Mouse (Mus musculus) midbrain, embryonic 13.5 days (tissue): ENCODE data around the gene Litaf. TPM values are rescaled to one million over a fixed set of nuclear protein-coding genes. Genes with fewer than 3 reads are reported as not detected.

ENCODE experiments used
- ATAC-seq: fragments of 200-750 bp; cut with Nextera tagmentation; 2 replicates; pipeline ENCODE4 v1.8.0; 2017; ENCODE audit warnings: mild to moderate bottlenecking, moderate TSS enrichment, moderate library complexity
- H3K27ac ChIP-seq: fragments of 300-500 bp; sonication (generic); 2 replicates; pipeline ENCODE4 v1.5.1; 2015; ENCODE audit warnings: inconsistent platforms, mild to moderate bottlenecking, moderate library complexity
- H3K27me3 ChIP-seq: fragments of 300-500 bp; sonication (generic); 2 replicates; pipeline ENCODE4 v1.6.1; 2015; ENCODE audit warnings: mild to moderate bottlenecking, inconsistent platforms
- H3K36me3 ChIP-seq: fragments of 300-500 bp; sonication (generic); 2 replicates; pipeline ENCODE4 v1.6.1; 2015; ENCODE audit warnings: mild to moderate bottlenecking, inconsistent platforms
- H3K4me1 ChIP-seq: fragments of 300-500 bp; sonication (generic); replicated peaks from 2 replicates; pipeline ENCODE4 v1.6.1; 2015; ENCODE audit warnings: inconsistent platforms
- H3K4me2 ChIP-seq: fragments of 300-500 bp; sonication (generic); replicated peaks from 2 replicates; pipeline ENCODE4 v1.6.1; 2015; ENCODE audit warnings: moderate library complexity, mild to moderate bottlenecking, inconsistent platforms
- H3K4me3 ChIP-seq: fragments of 300-500 bp; sonication (generic); replicated peaks from 2 replicates; pipeline ENCODE4 v1.5.1; 2015; ENCODE audit warnings: mild to moderate bottlenecking, inconsistent platforms
- H3K9ac ChIP-seq: fragments of 300-500 bp; sonication (generic); replicated peaks from 2 replicates; pipeline ENCODE4 v1.6.1; 2015; ENCODE audit warnings: mild to moderate bottlenecking, inconsistent platforms
- H3K9me3 ChIP-seq: fragments of 300-500 bp; sonication (generic); 2 replicates; pipeline ENCODE4 v1.6.1; 2016; ENCODE audit warnings: mild to moderate bottlenecking, inconsistent platforms
- WGBS: fragments of 180-500 bp; shearing (Covaris S2); methylation state at CpG from one replicate; pipeline ENCODE4 v1.1.7; 2015; 5-methylcytosine and 5-hydroxymethylcytosine counted together
- polyA plus RNA-seq: library from polyadenylated mRNA; unstranded; fragments of >200 nt; fragmentation: Nextera tagmentation; extraction: Ambion mirVana; gene quantifications from 2 replicates; pipeline ENCODE4 v1.2.1, GENCODE M21; 2015

The Litaf gene
- polyA plus RNA-seq, 1 experiment from 2014 or later, result 33.5 TPM

GRCm38 (mm10) chr16:10996576-10996975 is 69.4 kb downstream of the Litaf start:
- H3K4me2 ChIP-seq, result no peak overlapping the region
- H3K27me3 ChIP-seq, result no peaks in the 10 kb centered on the region
- ATAC-seq, result no peak
- H3K4me1 ChIP-seq, result peaks cover 7% of the 10 kb centered on the region
- no peak overlapping the region for H3K4me3 ChIP-seq
- no peaks in the 10 kb centered on the region for H3K9me3 ChIP-seq
- no peak overlapping the region for H3K9ac ChIP-seq
- WGBS, result 80% methylated on average over 4 of the region's 4 CpGs
- no peaks in the 10 kb centered on the region for H3K36me3 ChIP-seq
- no peak overlapping the region for H3K27ac ChIP-seq

GRCm38 (mm10) chr16:10993032-10993744 is 72.8 kb downstream of the Litaf start:
- peak overlapping the region; percentile 67 for H3K9ac ChIP-seq
- H3K36me3 ChIP-seq, result 0 out of 2 replicates have a peak, but pooled peaks cover 5% of the 10 kb centered on the region
- H3K9me3 ChIP-seq, result peaks cover 9% of the 10 kb centered on the region
- H3K27ac ChIP-seq, result peak overlapping the region; percentile 31; the same call in 1 of the 2 replicates
- peak overlapping the region; percentile 75 for H3K4me2 ChIP-seq
- ATAC-seq, result peak; percentile 91
- H3K27me3 ChIP-seq, result no peaks in the 10 kb centered on the region
- H3K4me3 ChIP-seq, result peak overlapping the region; percentile 56
- H3K4me1 ChIP-seq, result peaks cover 7% of the 10 kb centered on the region
- WGBS, result 8% methylated on average over 35 of the region's 35 CpGs

- H3K4me2 ChIP-seq, result peak overlapping the region; percentile 75
- ATAC-seq, result peak; percentile 53
- H3K9ac ChIP-seq, result peak overlapping the region; percentile 67
- peaks cover 9% of the 10 kb centered on the region for H3K9me3 ChIP-seq
- H3K4me3 ChIP-seq, result peak overlapping the region; percentile 56
- 0 out of 2 replicates have a peak, but pooled peaks cover 5% of the 10 kb centered on the region for H3K36me3 ChIP-seq
- H3K27me3 ChIP-seq, result no peaks in the 10 kb centered on the region
- peaks cover 7% of the 10 kb centered on the region for H3K4me1 ChIP-seq
- under 1% methylated on average over 52 of the region's 52 CpGs for WGBS
- peak overlapping the region; percentile 31 for H3K27ac ChIP-seq
Measured at GRCm38 (mm10) chr16:10992090-10993031, 73.6 kb downstream of the Litaf start.

DNA sequence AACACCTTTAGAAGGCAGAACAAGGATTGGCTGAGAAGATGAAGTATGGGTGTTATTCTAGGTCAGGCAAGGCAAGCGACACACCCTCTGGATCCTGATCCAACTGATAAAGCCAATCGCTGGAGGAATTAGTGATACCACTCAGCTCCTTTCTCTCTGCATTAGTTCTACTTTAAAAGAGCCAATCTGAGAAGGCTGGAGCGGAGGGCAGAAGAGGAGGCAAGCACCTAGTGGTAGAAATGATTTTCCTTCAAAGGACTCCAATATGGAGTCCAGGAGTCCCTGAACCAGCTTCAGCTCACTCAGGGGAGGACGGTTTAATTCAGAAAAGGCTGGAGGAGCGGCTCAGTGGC is 74.2 kb downstream of the Litaf start:
- Histone ChIP-seq H3K27ac (no peak overlapping the region), H3K27me3 (no peaks in the 10 kb centered on the region), H3K4me1 (peaks cover 7% of the 10 kb centered on the region), H3K9me3 (peaks cover 9% of the 10 kb centered on the region), H3K9ac (no peak overlapping the region), H3K4me3 (peak overlapping the region; percentile 56), H3K36me3 (0 out of 2 replicates have a peak, but pooled peaks cover 5% of the 10 kb centered on the region), H3K4me2 (peak overlapping the region; percentile 75)
- 56% methylated on average over 5 of the region's 5 CpGs for WGBS
- ATAC-seq, result no peak

GRCm38 (mm10) chr16:10990763-10991162 is 75.2 kb downstream of the Litaf start:
- no peak for ATAC-seq
- no peak overlapping the region for H3K4me2 ChIP-seq
- H3K9ac ChIP-seq, result no peak overlapping the region
- H3K27me3 ChIP-seq, result no peaks in the 10 kb centered on the region
- H3K27ac ChIP-seq, result no peak overlapping the region
- H3K4me3 ChIP-seq, result no peak overlapping the region
- H3K36me3 ChIP-seq, result 0 out of 2 replicates have a peak, but pooled peaks cover 5% of the 10 kb centered on the region
- 94% methylated on average over 4 of the region's 4 CpGs for WGBS
- peaks cover 7% of the 10 kb centered on the region for H3K4me1 ChIP-seq
- H3K9me3 ChIP-seq, result peaks cover 9% of the 10 kb centered on the region

DNA sequence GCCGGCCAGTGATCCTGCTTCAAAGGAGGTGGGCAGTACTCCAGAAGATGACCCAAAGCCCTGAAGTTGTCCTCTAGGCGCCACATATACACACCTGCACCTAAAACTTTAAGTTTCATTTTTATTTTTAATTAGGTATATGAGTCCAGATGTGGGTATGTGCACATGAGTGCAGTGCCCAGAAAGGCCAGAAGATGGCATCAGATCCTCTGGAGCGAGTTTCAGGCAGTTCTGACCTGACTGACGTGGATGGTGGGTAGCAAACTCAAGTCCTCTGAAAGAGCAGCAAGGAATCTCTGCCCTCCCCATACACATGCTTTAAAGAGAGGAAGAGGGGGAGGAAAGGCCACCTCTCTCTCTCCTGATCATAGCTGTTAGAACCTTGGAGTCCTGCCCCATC is 76.1 kb downstream of the Litaf start:
- Histone ChIP-seq H3K4me1 (peaks cover 7% of the 10 kb centered on the region), H3K9ac (no peak overlapping the region), H3K4me2 (no peak overlapping the region), H3K36me3 (0 out of 2 replicates have a peak, but pooled peaks cover 5% of the 10 kb centered on the region), H3K27me3 (no peaks in the 10 kb centered on the region), H3K9me3 (peaks cover 9% of the 10 kb centered on the region), H3K27ac (no peak overlapping the region), H3K4me3 (no peak overlapping the region)
- 96% methylated on average over 4 of the region's 4 CpGs for WGBS
- ATAC-seq, result no peak

- no peak for ATAC-seq
- Histone ChIP-seq H3K4me1 (peaks cover 7% of the 10 kb centered on the region), H3K4me2 (no peak overlapping the region), H3K27ac (no peak overlapping the region), H3K9me3 (peaks cover 9% of the 10 kb centered on the region), H3K4me3 (no peak overlapping the region), H3K27me3 (no peaks in the 10 kb centered on the region), H3K36me3 (0 out of 2 replicates have a peak, but pooled peaks cover 5% of the 10 kb centered on the region), H3K9ac (no peak overlapping the region)
- WGBS, result 93% methylated on average over 6 of the region's 6 CpGs
Measured at GRCm38 (mm10) chr16:10989361-10989760, 76.6 kb downstream of the Litaf start.

DNA sequence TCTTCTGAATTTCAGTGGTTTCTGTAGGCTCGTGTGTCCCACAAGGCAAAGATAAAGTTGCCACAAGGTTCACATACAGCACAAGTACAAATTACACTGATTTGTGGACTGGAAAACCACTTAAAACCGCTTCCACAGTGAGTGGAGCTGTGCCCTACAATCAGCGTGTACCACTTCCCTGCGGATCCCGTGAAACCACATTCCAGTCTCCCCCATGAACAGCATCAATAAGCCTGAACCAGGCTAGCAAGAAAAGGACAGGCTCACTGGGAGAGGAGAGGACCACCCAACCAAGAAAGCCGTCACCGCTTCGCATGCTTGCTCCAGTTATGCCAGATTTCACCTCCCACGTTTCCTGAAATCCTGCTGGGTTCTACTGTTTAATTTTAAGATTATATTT is 77.7 kb downstream of the Litaf start:
- Histone ChIP-seq H3K4me2 (no peak overlapping the region), H3K27ac (no peak overlapping the region), H3K4me1 (0 out of 2 replicates have a peak, but pooled peaks cover under 1% of the 10 kb centered on the region), H3K36me3 (0 out of 2 replicates have a peak, but pooled peaks cover 5% of the 10 kb centered on the region), H3K4me3 (no peak overlapping the region), H3K9ac (no peak overlapping the region), H3K9me3 (peaks cover 9% of the 10 kb centered on the region), H3K27me3 (no peaks in the 10 kb centered on the region)
- 86% methylated on average over 9 of the region's 9 CpGs for WGBS
- no peak for ATAC-seq

GRCm38 (mm10) chr16:10984534-10984933 is 81.4 kb downstream of the Litaf start:
- Histone ChIP-seq H3K4me3 (no peak overlapping the region), H3K36me3 (no peaks in the 10 kb centered on the region), H3K4me2 (no peak overlapping the region), H3K27ac (no peak overlapping the region), H3K9me3 (no peaks in the 10 kb centered on the region), H3K4me1 (no peaks in the 10 kb centered on the region), H3K27me3 (no peaks in the 10 kb centered on the region), H3K9ac (no peak overlapping the region)
- no peak for ATAC-seq
- 86% methylated on average over 5 of the region's 5 CpGs for whole genome bisulfite sequencing

GRCm38 (mm10) chr16:10981493-10982070 is 84.4 kb downstream of the Litaf start:
- H3K4me3 ChIP-seq, result no peak overlapping the region
- no peak overlapping the region for H3K9ac ChIP-seq
- H3K27me3 ChIP-seq, result no peaks in the 10 kb centered on the region
- no peaks in the 10 kb centered on the region; the same call in 1 of the 2 replicates for H3K36me3 ChIP-seq
- WGBS, result 79% methylated on average over 7 of the region's 7 CpGs
- H3K9me3 ChIP-seq, result no peaks in the 10 kb centered on the region
- 0 out of 2 replicates have a peak, but pooled peaks cover 6% of the 10 kb centered on the region for H3K4me1 ChIP-seq
- no peak overlapping the region for H3K27ac ChIP-seq
- no peak for ATAC-seq
- no peak overlapping the region for H3K4me2 ChIP-seq

DNA sequence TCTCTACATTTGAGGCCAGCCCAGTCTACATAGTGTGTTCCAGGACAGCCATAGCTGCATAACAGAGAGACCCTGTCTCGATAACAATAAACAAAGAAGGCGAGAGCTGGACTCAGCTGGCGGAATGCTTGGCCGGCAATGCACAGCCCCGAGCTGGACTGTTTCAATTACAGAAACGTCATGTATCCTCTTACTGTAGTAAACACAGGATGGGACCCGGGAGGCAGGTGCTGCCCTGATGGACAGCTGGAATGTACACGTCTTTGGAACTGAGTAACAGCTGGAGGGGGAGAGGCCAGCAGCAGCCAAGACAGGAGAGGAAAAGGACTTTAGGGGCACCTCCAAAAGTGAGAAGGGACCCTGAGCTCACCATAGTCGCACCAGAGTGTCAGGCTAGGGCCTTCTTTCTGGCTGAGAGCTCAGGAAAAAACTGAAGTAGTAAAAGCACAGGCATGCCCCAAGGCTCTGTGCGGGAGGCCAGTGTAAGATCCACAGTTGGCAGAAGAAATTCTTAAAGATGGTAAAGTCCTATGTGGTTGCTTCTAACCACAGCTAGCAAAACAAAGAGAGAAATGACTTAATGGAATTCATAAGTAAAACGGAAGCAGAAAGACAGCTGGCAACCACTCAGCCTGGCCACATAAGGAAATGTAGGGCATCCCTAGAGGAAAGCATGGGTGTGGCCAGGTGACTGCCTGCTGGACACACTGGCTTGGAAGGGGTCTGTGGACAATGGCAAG is 86.7 kb downstream of the Litaf start:
- Histone ChIP-seq H3K36me3 (no peaks in the 10 kb centered on the region; the same call in 1 of the 2 replicates), H3K4me2 (no peak overlapping the region), H3K27ac (no peak overlapping the region; the same call in 1 of the 2 replicates), H3K4me1 (0 out of 2 replicates have a peak, but pooled peaks cover 10% of the 10 kb centered on the region), H3K9ac (no peak overlapping the region), H3K27me3 (no peaks in the 10 kb centered on the region), H3K9me3 (no peaks in the 10 kb centered on the region), H3K4me3 (no peak overlapping the region)
- ATAC-seq, result no peak
- WGBS, result 71% methylated on average over 11 of the region's 11 CpGs
